Mouse (Mus musculus) G1E (cell line): ENCODE measurements around the gene AI661453.

Experiments used
- CTCF ChIP-seq: IDR thresholded peaks from 2 replicates; pipeline ENCODE4 v1.5.1; 2012; ENCODE audit warnings: low read depth, low read length, inconsistent platforms, mixed read lengths
- GATA1 ChIP-seq: IDR thresholded peaks from 2 replicates; pipeline ENCODE4 v1.6.1; 2012; ENCODE audit warnings: borderline replicate concordance, low read length, inconsistent platforms, mixed read lengths
- GATA2 ChIP-seq: IDR thresholded peaks from 2 replicates; pipeline ENCODE4 v1.6.1; 2012; ENCODE audit warnings: low read depth, low read length, inconsistent platforms, borderline replicate concordance
- POLR2AphosphoS5 ChIP-seq: IDR thresholded peaks from 2 replicates; pipeline ENCODE4 v1.6.1; 2012; ENCODE audit warnings: low read depth, low read length, inconsistent platforms; ENCODE audit not compliant: insufficient replicate concordance
- TAL1 ChIP-seq: conservative IDR thresholded peaks from 2 replicates; pipeline ENCODE4 v1.6.1; 2012; ENCODE audit warnings: low read depth, low read length, inconsistent platforms, mixed read lengths

DNA sequence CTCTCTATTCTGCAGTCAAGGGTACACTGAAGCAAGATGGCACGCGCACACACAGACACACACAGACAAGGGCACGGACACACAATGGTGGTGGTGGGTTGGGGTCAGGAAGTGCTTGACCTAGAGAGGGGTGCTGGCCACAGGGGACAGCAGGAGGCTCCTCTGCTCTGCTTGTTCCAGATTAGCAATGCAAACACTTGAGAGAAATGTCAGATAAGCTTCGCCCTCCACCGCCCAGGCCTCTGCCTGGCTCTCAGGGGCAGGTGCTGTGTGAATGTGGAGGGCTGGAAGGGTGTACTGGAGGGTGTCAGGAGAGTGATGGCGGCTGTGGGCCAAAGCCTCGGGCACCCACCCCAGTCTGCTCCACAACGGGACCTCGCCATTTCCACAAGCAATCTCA is 9.6 kb downstream of the AI661453 start:
- TF ChIP-seq GATA1, result no peak
- TF ChIP-seq TAL1, result no peak
- no peak for TF ChIP-seq CTCF
- no peak for TF ChIP-seq POLR2AphosphoS5
- TF ChIP-seq GATA2, result no peak
